Mouse (Mus musculus) spleen, adult 2 months (tissue): ENCODE data around the gene Usp47.

Experiments
- CTCF ChIP-seq: fragments of 200-500 bp; IDR thresholded peaks from 2 replicates; pipeline ENCODE4 v1.5.1; 2011; ENCODE audit warnings: mild to moderate bottlenecking, inconsistent platforms; ENCODE audit not compliant: insufficient read depth, insufficient read length, insufficient replicate concordance; ENCODE audit errors: extremely low read depth
- POLR2A ChIP-seq: fragments of 200-500 bp; IDR thresholded peaks from 2 replicates; pipeline ENCODE4 v1.6.1; 2011; ENCODE audit warnings: low read depth, low read length, inconsistent platforms

- TF ChIP-seq CTCF = no peak
- TF ChIP-seq POLR2A = no peak
Measured at GRCm38 (mm10) chr7:112135161-112135560, 111.9 kb downstream of the Usp47 start.
